Mouse (Mus musculus) right cerebral cortex, postnatal 14 days (tissue): Measurements from ENCODE around the gene Gpc3.

Source experiments
- DNase-seq: peaks from one replicate; pipeline ENCODE4 v3.0.0; 2022

Gpc3 gene

GRCm38 (mm10) chrX:52613328-52614030, at the start of gene Gpc3:
Gene Gpc3 (minus strand): TSS chrX:52613950.
- DNase-seq: peak; percentile 20

DNA sequence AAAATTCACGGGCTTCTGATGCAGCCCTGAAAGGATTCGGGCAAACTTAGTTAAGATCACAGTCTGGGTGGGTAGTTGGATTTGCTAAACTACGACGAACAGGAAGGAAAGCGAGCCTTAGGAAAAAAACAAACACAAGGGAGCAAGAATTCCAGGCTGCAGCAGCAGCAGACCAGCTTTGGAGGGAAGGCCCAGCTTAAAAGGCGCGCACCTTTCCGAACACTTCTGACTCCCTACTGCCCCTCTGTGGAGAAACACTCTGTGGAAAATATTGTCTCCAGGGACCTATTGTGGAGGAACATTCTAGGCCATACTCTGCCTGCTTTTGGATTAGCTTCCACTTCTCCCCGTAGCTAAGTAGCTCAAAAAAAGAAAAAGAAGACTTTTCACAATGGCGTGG, 38.2 kb upstream of the Gpc3 start:
- no peak for DNase-seq

DNA sequence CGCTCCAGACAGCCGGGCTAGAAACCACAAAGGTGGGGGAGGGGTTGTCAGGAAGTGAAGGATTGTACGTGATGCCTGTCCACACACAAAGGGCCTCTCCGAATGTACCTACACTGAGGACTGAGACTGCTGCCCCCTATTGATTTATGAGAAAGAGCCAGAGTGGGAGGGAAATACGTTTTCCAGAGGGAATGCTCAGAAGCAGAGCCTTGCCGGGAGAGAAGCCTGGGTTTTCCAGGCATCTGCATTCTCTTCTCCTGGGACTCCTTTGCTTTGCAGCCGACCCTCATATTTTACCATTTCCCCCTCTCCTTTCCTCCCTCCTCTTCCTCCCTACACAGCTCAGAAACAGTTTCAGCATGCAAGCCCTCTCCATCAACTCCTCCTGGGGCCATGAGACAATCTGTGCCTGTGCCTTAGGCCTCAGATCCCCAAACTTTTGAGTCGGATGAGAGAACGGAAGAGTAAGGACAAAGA, 37.8 kb upstream of the Gpc3 start:
- DNase-seq: no peak

- no peak for DNase-seq
Observed at GRCm38 (mm10) chrX:52648910-52649785, 35.4 kb upstream of the Gpc3 start.

DNA sequence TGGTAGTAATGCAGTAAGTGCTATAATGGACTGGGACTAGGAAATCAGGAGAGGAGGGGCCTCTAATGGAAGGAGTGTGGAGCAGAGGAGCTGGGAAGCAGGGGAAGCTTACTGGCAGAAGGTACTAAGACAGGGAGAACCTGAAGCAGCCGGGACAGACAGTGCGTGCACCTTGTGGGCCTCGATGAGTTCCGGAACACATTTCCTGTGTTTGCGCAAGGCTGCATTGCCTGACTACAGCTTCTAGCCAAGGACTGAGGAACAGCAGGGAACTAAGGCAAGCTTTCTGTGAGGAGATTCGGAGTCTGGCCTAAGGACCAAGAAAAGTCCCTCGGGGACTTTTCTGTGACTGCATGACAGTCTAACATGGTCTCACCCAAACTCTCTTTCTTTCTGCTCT, 30.6 kb upstream of the Gpc3 start:
- no peak for DNase-seq

DNA sequence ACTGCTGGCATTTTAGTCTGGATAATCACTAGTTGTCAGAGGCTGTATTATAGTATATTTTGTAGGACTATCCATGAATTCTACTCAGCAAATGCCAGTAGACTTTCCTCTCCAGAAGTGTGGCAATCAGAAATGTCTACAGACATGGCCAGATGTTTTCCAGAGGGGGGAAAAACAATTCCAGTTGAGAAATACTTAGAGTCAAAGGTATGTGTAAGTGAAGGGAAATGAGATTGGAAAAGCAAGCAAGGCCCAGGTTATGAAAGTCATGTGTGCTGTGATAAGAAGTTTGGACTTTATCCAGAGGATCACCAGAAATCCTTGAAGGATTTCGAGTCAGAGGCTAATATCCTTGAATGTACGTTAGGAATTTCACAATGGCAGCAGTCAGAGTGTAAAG, 29.6 kb upstream of the Gpc3 start:
- no peak for DNase-seq

DNA sequence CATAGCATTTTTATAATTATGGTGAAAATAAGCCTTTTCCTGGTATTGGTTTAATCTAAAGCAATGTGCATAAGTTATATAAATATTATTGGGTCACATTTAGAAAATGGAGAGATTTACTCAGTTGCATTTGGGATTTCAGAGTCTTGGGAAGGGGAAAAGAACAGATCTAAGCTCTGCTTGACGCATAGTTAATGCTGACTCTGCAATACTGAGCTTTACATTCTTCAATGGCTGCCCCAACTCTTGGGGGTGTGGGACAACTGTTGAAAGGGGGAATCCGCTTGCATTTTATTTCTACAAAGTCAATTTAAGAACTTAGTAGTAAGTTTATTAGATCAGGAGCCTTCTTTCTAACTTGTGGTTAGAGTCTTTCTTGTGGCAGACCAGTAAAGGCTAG, 28.4 kb upstream of the Gpc3 start:
- DNase-seq: no peak

DNA sequence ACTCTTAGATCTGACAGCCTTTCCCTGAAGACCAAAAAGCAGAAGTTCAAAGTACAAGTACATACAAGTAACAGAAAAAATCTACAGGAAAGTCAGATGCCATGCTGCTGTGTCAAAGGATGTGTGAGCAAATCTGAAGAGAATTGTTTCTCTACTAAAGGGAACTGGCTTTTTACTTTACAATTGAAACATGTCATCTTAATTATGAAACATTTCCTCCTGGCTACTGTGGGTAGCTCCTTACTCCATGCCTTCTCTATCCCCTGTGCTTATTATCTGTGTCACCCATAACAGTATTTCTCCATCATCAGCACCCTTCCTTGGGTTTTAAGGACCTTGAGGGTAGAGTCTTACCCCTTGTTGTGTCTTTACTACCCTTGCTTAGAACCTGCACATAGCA, 23.7 kb upstream of the Gpc3 start:
- DNase-seq: no peak

- no peak for DNase-seq
Observed at GRCm38 (mm10) chrX:52633976-52634375, 20.2 kb upstream of the Gpc3 start.

DNA sequence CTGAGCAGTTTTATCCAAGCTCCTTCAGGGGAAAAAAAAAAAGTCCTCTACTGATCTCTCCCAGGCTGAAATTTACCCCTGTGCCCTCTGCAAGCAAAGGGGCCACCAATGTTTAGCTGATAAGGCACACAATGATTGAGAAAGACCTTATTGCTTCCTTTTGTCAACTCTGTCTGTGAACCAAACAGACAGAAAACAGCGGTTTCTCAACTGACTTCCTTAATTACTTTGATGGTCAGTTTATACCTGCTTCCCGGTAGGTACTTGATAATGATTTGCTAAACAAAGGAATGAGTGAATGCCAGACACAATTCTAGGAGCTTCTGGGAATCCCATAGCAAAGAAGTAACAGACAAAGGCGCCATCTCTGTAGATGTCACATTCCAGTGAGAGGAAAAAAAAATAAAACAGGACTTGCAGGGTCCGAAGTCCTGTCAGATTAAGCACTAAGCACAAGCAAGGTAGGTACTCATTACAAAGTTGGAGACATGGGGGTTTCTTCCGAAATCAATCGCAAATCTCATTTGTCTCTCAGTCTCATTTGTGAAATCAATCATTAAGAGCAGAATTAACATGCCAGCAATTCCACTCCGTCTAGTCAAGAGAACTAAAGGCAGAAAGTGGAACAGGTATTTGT, 19.1 kb upstream of the Gpc3 start:
- DNase-seq: no peak

GRCm38 (mm10) chrX:52626963-52627716, 13.4 kb upstream of the Gpc3 start:
- DNase-seq: no peak

- no peak for DNase-seq
Observed at GRCm38 (mm10) chrX:52617813-52618212, 4.1 kb upstream of the Gpc3 start.

DNA sequence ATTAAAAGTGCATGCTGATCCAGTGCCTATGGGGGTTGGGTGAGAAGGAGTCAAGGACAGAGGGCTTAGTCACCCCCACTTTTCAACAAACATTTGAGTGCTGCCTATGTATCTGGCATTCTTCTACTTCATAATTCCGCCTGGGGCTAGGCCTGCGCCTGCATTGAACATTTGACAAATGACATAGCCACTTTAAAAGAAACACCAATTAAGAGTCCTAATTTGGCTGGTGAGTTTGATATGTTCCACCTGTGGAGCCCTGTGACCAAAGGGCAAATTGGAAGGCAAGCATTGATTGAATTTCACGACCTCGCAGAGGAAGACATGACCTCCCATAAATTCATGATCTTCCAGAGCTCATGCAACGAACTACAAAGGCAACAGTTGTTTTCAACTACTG, 2.4 kb upstream of the Gpc3 start:
- no peak for DNase-seq

- DNase-seq: peak; percentile 26
Observed at GRCm38 (mm10) chrX:52614031-52614381, 256 bp upstream of the Gpc3 start.

DNA sequence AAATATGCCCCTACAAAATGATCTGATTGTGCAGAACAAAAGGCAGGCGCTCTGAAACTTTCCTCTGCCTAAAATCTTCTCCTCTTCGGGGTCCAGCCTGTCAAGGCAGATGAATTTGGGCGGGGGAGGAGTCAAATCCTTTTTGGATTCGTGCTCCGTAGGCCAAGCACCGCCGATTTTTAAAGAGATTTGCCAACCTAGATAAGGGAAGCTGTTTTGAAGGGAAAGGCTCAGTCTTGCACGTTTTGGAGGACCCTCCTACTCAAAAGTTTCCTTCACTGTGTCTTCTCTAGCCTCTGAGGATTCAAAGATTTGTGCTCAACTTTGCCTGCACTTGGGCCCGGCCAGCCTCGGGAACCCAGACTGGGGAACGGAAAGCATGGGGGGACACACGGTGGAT, 944 bp downstream of the Gpc3 start:
- DNase-seq: no peak

GRCm38 (mm10) chrX:52611987-52612670, 1.6 kb downstream of the Gpc3 start:
- peak; percentile 11 for DNase-seq

DNA sequence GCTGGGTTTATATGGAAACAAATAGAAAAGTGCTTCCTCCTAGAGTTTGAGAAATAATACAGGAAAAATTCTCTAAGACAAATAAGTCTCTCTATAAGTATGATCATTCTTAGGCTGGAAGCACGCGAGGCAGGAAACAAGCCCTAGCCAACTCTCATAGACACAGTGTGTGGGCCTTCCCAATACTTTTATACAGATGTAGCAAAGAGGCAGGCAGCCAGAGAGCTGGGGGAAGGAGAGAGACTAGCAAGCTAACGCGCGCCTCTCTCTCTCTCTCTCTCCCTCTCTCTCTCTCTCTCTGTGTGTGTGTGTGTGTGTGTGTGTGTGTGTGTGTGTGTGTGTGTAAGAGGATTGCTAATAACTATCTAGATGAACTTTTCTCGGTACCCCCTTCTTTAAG, 2.2 kb downstream of the Gpc3 start:
- no peak for DNase-seq

- no peak for DNase-seq
Observed at GRCm38 (mm10) chrX:52603143-52603542, 10.6 kb downstream of the Gpc3 start.

GRCm38 (mm10) chrX:52599246-52599645, 14.5 kb downstream of the Gpc3 start:
- no peak for DNase-seq

- no peak for DNase-seq
Observed at GRCm38 (mm10) chrX:52587671-52588070, 26.1 kb downstream of the Gpc3 start.

- DNase-seq: no peak
Observed at GRCm38 (mm10) chrX:52559995-52560394, 53.8 kb downstream of the Gpc3 start.

- no peak for DNase-seq
Observed at GRCm38 (mm10) chrX:52558526-52558925, 55.2 kb downstream of the Gpc3 start.
